Mouse (Mus musculus) kidney, postnatal 0 days (tissue): ENCODE data around the gene Adat1. TPM values are rescaled to one million over a fixed set of nuclear protein-coding genes. Genes with fewer than 3 reads are reported as not detected.
"Not testable (repeated sequence)": the region's sequence is repeated elsewhere in the genome, so short reads cannot be mapped to it uniquely, and the experiment has no call there.

Source experiments
- ATAC-seq: fragments of 200-750 bp; cut with Nextera tagmentation; replicated peaks from 2 replicates; pipeline ENCODE4 v1.8.0; 2017; ENCODE audit warnings: low read depth, moderate number of reproducible peaks, moderate TSS enrichment, moderate library complexity; ENCODE audit not compliant: low FRiP score
- DNase-seq: peaks from one replicate; pipeline ENCODE4 v3.0.0-alpha.2; 2016; ENCODE audit warnings: low spot score
- H3K27ac ChIP-seq: fragments of 300-500 bp; sonication (generic); 2 replicates; pipeline ENCODE4 v1.5.1; 2014; ENCODE audit warnings: mild to moderate bottlenecking
- H3K27me3 ChIP-seq: fragments of 300-500 bp; sonication (generic); 2 replicates; pipeline ENCODE4 v1.6.1; 2014; ENCODE audit warnings: low read length, mixed read lengths; ENCODE audit not compliant: insufficient read depth
- H3K36me3 ChIP-seq: fragments of 300-500 bp; sonication (generic); 2 replicates; pipeline ENCODE4 v1.6.1; 2014; ENCODE audit warnings: low read length, mixed read lengths; ENCODE audit not compliant: insufficient read depth
- H3K4me1 ChIP-seq: fragments of 300-500 bp; sonication (generic); replicated peaks from 2 replicates; pipeline ENCODE4 v1.6.1; 2014; ENCODE audit warnings: antibody characterized with exemption, low read length, mixed read lengths; ENCODE audit not compliant: insufficient read depth
- H3K4me2 ChIP-seq: fragments of 300-500 bp; sonication (generic); 2 replicates; pipeline ENCODE4 v1.6.1; 2014; ENCODE audit warnings: mild to moderate bottlenecking, low read length, moderate library complexity, mixed read lengths
- H3K4me3 ChIP-seq: fragments of 300-500 bp; sonication (generic); replicated peaks from 2 replicates; pipeline ENCODE4 v1.5.1; 2014; ENCODE audit warnings: low read depth, low read length
- H3K9ac ChIP-seq: fragments of 300-500 bp; sonication (generic); 2 replicates; pipeline ENCODE4 v1.6.1; 2014; ENCODE audit warnings: low read depth, low read length
- H3K9me3 ChIP-seq: fragments of 300-500 bp; sonication (generic); replicated peaks from 2 replicates; pipeline ENCODE4 v1.6.1; 2016; ENCODE audit warnings: low read length, inconsistent platforms, mixed read lengths
- CTCF ChIP-seq: IDR thresholded peaks from 2 replicates; pipeline ENCODE4 v1.5.1; 2016; ENCODE audit warnings: antibody characterized with exemption, low read depth, mild to moderate bottlenecking, moderate library complexity
- whole genome bisulfite sequencing: fragments of 180-500 bp; shearing (Covaris S2); extraction: QIAGEN DNeasy Blood & Tissue Kit; methylation state at CpG from one replicate; pipeline ENCODE4 v1.1.7; 2014; 5-methylcytosine and 5-hydroxymethylcytosine counted together
- polyA plus RNA-seq: library from polyadenylated mRNA; unstranded; fragments of >200 nt; fragmentation: Nextera tagmentation; extraction: Ambion mirVana; gene quantifications from 2 replicates; pipeline ENCODE4 v1.2.1, GENCODE M21; 2015

The Adat1 gene
- polyA plus RNA-seq, 1 experiment from 2014 or later: 5.3 TPM

DNA sequence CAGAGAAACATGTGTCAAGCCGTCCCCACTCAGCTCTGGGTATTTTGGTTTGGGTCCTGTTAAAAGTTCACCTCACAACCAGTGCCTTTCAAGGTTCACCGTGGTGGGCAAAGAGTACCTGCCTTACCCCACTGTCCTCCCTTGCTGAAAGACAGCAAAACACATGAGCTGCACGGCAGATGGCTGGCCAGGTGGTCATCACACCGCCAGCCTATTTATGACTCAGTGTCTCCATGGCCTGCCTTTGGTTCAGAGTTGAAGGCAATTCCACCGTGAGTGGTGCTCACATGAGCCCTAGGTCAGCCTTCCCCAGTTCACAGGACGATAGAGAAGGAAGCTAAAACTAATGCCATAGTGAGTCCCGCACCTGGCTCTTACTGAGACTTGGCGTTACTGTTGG lies 44.1 kb downstream of the Adat1 start:
- H3K4me2 ChIP-seq: no peak overlapping the region
- no peak overlapping the region for H3K27ac ChIP-seq
- H3K9ac ChIP-seq: no peak overlapping the region
- no peak overlapping the region for H3K4me3 ChIP-seq
- DNase-seq (no peak), ATAC-seq (no peak)
- no peak for TF ChIP-seq CTCF
- no peaks in the 10 kb centered on the region for H3K9me3 ChIP-seq
- 91% methylated on average over 8 of the region's 8 CpGs for WGBS
- no peaks in the 10 kb centered on the region for H3K4me1 ChIP-seq
- no peaks in the 10 kb centered on the region for H3K27me3 ChIP-seq
- H3K36me3 ChIP-seq: peaks cover 35% of the 10 kb centered on the region; the same call in 1 of the 2 replicates

DNA sequence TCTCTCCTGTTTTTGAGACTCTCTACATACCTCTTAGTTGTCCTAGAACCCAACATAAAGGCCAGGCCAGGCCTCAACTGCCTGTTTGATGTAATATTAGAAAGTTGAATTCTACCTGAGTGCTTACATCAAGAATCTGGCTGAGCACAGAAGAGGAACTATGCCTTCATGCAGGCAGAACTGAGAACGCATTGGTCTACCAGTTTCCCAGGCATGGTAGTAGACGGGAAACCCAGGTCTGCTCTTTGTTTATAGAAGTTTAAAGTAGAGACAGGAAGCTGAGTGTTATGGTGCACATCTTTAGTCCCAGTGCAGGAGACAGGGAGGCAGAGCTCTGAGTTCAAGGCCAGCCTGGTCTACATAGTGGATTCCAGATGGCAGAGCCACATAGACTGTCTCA lies 45.0 kb downstream of the Adat1 start:
- Histone ChIP-seq H3K4me1 (no peaks in the 10 kb centered on the region), H3K4me2 (no peak overlapping the region), H3K27me3 (no peaks in the 10 kb centered on the region), H3K4me3 (no peak overlapping the region), H3K27ac (no peak overlapping the region), H3K9ac (no peak overlapping the region), H3K9me3 (no peaks in the 10 kb centered on the region), H3K36me3 (peaks cover 35% of the 10 kb centered on the region; the same call in 1 of the 2 replicates)
- WGBS: 91% methylated on average over 2 of the region's 2 CpGs
- ATAC-seq: no peak
- no peak for TF ChIP-seq CTCF
- no peak for DNase-seq

DNA sequence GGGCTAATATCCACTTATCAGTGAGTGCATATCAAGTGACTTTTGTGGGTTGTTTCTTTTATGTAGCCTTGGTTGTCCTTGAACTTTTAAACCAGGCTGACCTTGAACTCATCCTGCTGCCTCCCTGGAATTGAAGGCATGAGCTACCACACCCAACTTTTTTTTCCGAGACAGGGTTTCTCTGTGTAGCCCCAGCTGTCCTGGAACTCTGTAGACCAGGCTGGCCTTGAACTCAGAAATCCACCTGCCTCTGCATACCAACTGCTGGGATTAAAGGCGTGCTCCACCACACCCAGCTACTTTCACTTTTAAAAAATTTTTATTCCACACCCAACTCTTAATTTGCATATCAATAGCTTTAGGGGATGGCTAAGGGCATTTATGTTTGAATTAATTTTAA lies 48.6 kb downstream of the Adat1 start:
- H3K4me1 ChIP-seq: 0 out of 2 replicates have a peak, but pooled peaks cover 6% of the 10 kb centered on the region
- H3K27me3 ChIP-seq: no peaks in the 10 kb centered on the region
- no peak for TF ChIP-seq CTCF
- no peak overlapping the region for H3K4me2 ChIP-seq
- H3K27ac ChIP-seq: no peak overlapping the region
- H3K36me3 ChIP-seq: peaks cover 30% of the 10 kb centered on the region; the same call in 1 of the 2 replicates
- H3K4me3 ChIP-seq: no peak overlapping the region
- ATAC-seq (no peak), DNase-seq (no peak)
- no peaks in the 10 kb centered on the region for H3K9me3 ChIP-seq
- H3K9ac ChIP-seq: no peak overlapping the region
- 100% methylated on average over 2 of the region's 2 CpGs for WGBS

DNA sequence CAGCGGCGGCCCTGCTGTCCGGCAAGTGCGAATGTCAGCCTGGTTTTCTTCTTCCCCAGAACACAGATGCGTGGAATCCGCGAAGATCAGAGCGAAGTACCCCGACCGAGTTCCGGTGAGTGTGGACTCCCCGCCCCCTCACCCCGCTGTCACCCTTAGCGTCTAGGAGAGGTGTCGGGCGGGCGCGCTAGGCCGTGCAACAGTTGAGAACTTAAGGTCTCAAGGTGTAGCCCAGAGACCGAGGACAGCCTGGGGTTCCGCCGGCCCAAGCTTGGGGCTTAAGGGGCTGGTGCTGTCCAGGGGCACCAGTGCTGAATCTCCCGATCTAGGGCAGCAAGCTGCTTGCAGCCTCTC lies 51.0 kb downstream of the Adat1 start:
- H3K4me2 ChIP-seq: peak overlapping the region; percentile 85
- H3K9ac ChIP-seq: peak overlapping the region; percentile 85
- WGBS: under 1% methylated on average over 23 of the region's 23 CpGs
- DNase-seq (peak; percentile 70), ATAC-seq (peak; percentile 14; the same call in 1 of the 2 replicates)
- peak overlapping the region; percentile 81 for H3K27ac ChIP-seq
- no peaks in the 10 kb centered on the region for H3K27me3 ChIP-seq
- no peak for TF ChIP-seq CTCF
- H3K4me1 ChIP-seq: 0 out of 2 replicates have a peak, but pooled peaks cover 6% of the 10 kb centered on the region
- no peaks in the 10 kb centered on the region for H3K9me3 ChIP-seq
- H3K4me3 ChIP-seq: peak overlapping the region; percentile 90
- H3K36me3 ChIP-seq: 0 out of 2 replicates have a peak, but pooled peaks cover 14% of the 10 kb centered on the region

DNA sequence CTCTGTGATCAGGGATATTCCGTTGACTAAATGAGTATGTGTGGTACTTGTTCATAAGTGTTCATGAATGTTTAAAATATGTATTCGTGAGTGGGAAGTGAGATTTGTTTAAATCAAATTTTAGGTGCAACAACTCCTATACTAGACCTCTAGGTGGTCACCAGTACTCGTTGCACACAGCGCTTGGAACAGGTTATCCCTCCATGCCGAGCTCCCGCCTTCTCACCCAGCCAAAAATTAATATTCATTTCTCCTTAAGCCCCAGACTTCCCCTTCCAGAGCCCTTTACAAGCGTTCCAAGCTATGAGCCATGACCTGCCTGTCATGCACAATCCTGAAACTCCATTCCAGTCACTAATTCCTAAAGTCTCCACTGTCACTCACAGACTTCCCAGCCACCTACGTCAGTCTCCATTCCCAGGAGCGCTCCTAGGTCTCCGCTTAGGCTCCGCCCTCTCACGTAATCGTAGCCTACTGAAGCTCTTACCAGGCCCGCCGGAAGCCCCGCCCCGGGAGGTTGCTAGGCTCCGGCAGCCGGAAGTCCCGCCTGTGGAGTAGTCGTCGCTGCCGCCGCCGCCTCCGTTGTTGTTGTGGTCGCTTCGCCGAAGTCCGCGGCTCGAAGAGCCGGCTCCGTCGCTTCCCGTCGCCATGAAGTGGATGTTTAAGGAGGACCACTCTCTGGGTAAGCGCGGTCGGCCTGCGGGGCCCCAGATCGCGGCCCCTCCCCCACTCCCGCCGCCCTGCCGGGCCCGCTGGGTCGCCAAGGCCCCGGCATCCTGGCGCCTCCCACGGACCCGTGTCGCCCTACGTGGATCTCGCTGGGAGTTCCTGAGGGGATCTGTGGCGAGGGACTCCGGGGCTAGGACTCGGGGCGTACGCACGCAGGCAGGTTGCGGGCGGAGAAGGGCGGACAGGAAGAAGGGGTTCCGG lies 51.7 kb downstream of the Adat1 start, which contains the start of gene Gabarapl2:
Gene Gabarapl2, plus strand, starts transcription at position 533 of the 930 bp plus-strand sequence.
- H3K9ac ChIP-seq: peak within 1 kb of the TSS; percentile 85
- 0 out of 2 replicates have a peak, but pooled peaks cover 6% of the 10 kb centered on the region for H3K4me1 ChIP-seq
- peak within 1 kb of the TSS; percentile 90 for H3K4me3 ChIP-seq
- ATAC-seq (peak; percentile 95), DNase-seq (peak; percentile 99)
- peak within 1 kb of the TSS; percentile 85 for H3K4me2 ChIP-seq
- H3K27ac ChIP-seq: peak within 1 kb of the TSS; percentile 81
- no peaks in the 10 kb centered on the region for H3K27me3 ChIP-seq
- H3K9me3 ChIP-seq: no peaks in the 10 kb centered on the region
- TF ChIP-seq CTCF: peak; percentile 16; the same call in 1 of the 2 replicates
- WGBS: under 1% methylated on average over 65 of the region's 65 CpGs
- H3K36me3 ChIP-seq: 0 out of 2 replicates have a peak, but pooled peaks cover 8% of the 10 kb centered on the region

DNA sequence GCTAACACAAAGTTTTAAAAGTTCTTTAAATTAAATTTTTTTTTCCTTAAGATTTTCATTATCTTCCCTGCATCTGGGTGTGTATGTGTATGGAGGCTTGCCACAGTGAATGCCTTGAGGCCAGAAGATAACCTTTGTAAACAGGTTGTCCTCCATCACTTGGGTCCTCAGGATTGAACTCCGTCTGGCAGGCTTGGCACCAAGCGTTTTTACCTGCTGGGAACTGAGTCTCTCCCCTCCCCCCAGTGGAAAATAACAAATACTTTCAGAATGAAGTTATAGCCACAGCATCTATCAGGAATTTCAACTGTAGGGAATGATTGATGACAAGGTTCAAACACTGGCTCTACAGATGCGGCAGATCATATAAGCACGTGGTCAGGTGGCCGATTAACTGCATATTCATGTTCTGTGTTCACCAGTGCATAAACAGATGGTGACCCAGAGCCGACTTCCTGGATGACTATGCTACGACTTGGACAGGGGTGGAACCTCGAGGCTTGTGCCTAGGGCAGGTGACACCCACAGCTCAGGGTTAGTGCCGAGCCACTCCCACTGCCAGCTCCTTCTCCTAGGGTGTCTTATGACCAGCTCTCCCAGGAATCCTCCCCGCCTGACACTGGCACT lies 52.5 kb downstream of the Adat1 start:
- 0 out of 2 replicates have a peak, but pooled peaks cover 6% of the 10 kb centered on the region for H3K4me1 ChIP-seq
- no peaks in the 10 kb centered on the region for H3K27me3 ChIP-seq
- H3K4me3 ChIP-seq: peak overlapping the region; percentile 90
- 0 out of 2 replicates have a peak, but pooled peaks cover 3% of the 10 kb centered on the region for H3K36me3 ChIP-seq
- H3K9me3 ChIP-seq: no peaks in the 10 kb centered on the region
- ATAC-seq: peak; percentile 92
- H3K27ac ChIP-seq: peak overlapping the region; percentile 77
- DNase-seq: peak; percentile 70
- 4% methylated on average over 10 of the region's 10 CpGs for WGBS
- peak overlapping the region; percentile 85 for H3K4me2 ChIP-seq
- no peak for TF ChIP-seq CTCF
- H3K9ac ChIP-seq: no peak overlapping the region

DNA sequence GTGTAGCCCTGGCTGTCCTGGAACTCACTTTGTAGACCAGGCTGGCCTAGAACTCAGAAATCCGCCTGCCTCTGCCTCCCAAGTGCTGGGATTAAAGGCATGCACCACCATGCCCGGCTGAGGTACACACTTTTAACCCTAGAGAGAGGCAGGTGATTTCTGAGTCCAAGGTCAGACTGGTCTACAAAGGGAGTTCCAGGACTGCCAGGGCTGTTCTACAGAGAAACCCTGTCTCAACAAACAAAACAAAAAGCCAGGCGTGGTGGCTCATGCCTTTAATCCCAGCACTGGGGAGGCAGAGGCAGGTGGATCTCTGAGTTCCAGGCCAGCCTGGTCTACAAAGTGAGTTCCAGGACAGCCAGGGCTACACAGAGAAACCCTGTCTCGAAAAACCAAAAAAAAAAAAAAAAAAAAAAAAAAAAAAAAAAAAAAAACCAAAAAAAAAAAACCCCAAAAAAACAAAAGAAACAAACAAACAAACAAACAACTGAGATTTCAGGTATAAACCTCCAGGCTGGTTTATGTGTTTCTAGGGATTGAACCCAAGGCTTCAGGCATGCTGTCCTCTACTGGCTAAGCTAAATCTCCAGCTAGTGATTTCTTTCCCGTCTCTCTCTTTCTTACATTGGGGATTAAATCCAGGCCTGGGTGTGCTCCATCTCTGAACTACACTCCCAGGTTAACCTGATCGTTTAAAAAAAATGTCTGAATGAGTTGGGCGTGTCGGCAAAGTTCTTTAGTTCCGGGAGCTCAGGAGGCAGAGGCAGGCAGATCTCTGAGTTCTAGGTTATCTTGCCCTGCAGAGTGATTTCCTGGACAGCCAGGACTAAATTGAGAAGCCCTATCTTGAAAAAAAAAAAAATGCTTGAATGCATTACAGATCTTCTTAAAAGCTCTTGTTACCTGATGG lies 53.8 kb downstream of the Adat1 start:
- not testable (repeated sequence) for H3K9ac ChIP-seq, H3K4me3 ChIP-seq, H3K4me2 ChIP-seq, H3K27ac ChIP-seq, DNase-seq, H3K27me3 ChIP-seq, H3K9me3 ChIP-seq, H3K4me1 ChIP-seq, ATAC-seq, H3K36me3 ChIP-seq
- WGBS: 89% methylated on average over 8 of the region's 9 CpGs
